Mouse (Mus musculus): ENCODE measurements at regions not wholly inside any gene's neighbourhood (a gene's known extent, or its start where the extent isn't known, plus 50 kb on each side); places are given as distances from the start of the nearest gene placed in this dataset.

DNA sequence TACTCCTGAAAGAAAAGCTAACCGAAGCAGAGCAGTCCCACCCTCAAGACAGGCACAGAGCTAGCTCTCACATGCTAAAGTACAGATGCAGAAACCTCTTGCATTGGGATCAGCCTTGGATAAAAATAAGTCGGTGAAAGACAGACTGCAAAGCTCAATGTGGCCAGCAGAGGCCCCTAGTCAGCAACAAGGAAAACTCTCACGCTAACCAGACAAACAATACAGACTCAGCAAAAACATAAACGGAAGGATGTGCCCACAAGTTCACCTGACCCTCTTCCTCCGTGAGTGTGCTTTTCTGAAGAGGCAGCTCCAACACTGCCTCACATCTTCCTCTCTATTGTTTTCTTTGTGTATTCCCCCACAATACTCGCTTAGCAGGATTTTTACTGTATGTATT, 77.8 kb downstream of the Rpia start:
- H3K4me3 ChIP-seq: no peak overlapping the region
- peak overlapping the region; percentile 60 for H3K4me2 ChIP-seq (ENCODE audit: low read depth)
- TF ChIP-seq SRF (IDR thresholded peaks at IDR 0.05; ENCODE audit: control insufficient read depth, insufficient read length, low read depth): no peak
- TF ChIP-seq E2F4 (IDR thresholded peaks at IDR 0.05; ENCODE audit: insufficient read depth): no peak
- TF ChIP-seq MYOD1 (IDR thresholded peaks at IDR 0.05; ENCODE audit: control insufficient read depth in 1 of 3, insufficient read length in 2 of 3, low read depth in 2 of 3): no peak
- no peak for TF ChIP-seq USF1 (IDR thresholded peaks at IDR 0.05; ENCODE audit: low read depth)
- TF ChIP-seq TCF12 (IDR thresholded peaks at IDR 0.05; ENCODE audit: insufficient read depth, poor library complexity, severe bottlenecking): no peak
- no peak for TF ChIP-seq REST (IDR thresholded peaks at IDR 0.05; ENCODE audit: insufficient read depth, insufficient read length)
- no peak for TF ChIP-seq CEBPB (IDR thresholded peaks at IDR 0.05; ENCODE audit: insufficient read depth, poor library complexity, severe bottlenecking)
- no peak for TF ChIP-seq POLR2A (IDR thresholded peaks at IDR 0.05; ENCODE audit: insufficient read length, low read depth)
- no peak for TF ChIP-seq MYOG (IDR thresholded peaks at IDR 0.05; ENCODE audit: control insufficient read depth in 1 of 3, insufficient read depth in 1 of 3, insufficient read length in 2 of 3, low read depth in 2 of 3)
- TF ChIP-seq TCF3 (IDR thresholded peaks at IDR 0.05; ENCODE audit: insufficient read length, low read depth): no peak
- TF ChIP-seq POLR2AphosphoS2 (IDR thresholded peaks at IDR 0.05; ENCODE audit: insufficient read length, low read depth): no peak
- TF ChIP-seq MAX (IDR thresholded peaks at IDR 0.05; ENCODE audit: low read depth): no peak
- no peaks in the 10 kb centered on the region for H3K79me2 ChIP-seq (ENCODE audit: control insufficient read depth, insufficient read depth)
- peaks cover 11% of the 10 kb centered on the region for H3K27me3 ChIP-seq (ENCODE audit: control insufficient read depth, insufficient read depth, insufficient read length)
- no peak overlapping the region for H3ac ChIP-seq (ENCODE audit: control insufficient read depth, insufficient read length)
- no peaks in the 10 kb centered on the region for H3K36me3 ChIP-seq (ENCODE audit: control insufficient read depth, insufficient read depth)

DNA sequence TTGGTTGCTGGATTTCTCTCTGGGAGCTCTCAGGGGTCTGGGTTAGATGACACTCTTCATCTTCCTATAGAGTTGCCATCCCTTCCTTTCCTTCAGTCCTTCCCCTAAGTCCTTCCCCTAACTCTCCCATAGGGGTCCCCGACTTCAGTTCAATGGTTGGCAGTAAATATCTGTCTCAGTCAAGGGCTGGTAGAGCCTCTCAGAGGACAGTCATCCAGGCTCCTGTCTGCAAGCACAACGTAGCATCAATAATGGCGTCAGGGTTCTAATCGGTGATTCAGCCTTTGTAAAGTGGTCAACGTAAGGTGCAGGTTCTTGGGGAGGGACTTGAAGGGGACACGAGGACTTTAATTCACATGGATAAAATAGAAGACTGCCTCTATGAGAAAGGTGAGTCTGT, 78.4 kb downstream of the Rpia start:
- H3K36me3 ChIP-seq (ENCODE audit: control insufficient read depth, insufficient read depth): no peaks in the 10 kb centered on the region
- no peak overlapping the region for H3K4me2 ChIP-seq (ENCODE audit: low read depth)
- H3K4me3 ChIP-seq: no peak overlapping the region
- peaks cover 11% of the 10 kb centered on the region for H3K27me3 ChIP-seq (ENCODE audit: control insufficient read depth, insufficient read depth, insufficient read length)
- H3K79me2 ChIP-seq (ENCODE audit: control insufficient read depth, insufficient read depth): no peaks in the 10 kb centered on the region
- no peak overlapping the region for H3ac ChIP-seq (ENCODE audit: control insufficient read depth, insufficient read length)
- TF ChIP-seq SRF (IDR thresholded peaks at IDR 0.05; ENCODE audit: control insufficient read depth, insufficient read length, low read depth) (no peak), TCF12 (IDR thresholded peaks at IDR 0.05; ENCODE audit: insufficient read depth, poor library complexity, severe bottlenecking) (no peak), POLR2A (IDR thresholded peaks at IDR 0.05; ENCODE audit: insufficient read length, low read depth) (no peak), MYOD1 (IDR thresholded peaks at IDR 0.05; ENCODE audit: control insufficient read depth in 1 of 3, insufficient read length in 2 of 3, low read depth in 2 of 3) (no peak), MAX (IDR thresholded peaks at IDR 0.05; ENCODE audit: low read depth) (no peak), MYOG (IDR thresholded peaks at IDR 0.05; ENCODE audit: control insufficient read depth in 1 of 3, insufficient read depth in 1 of 3, insufficient read length in 2 of 3, low read depth in 2 of 3) (no peak), E2F4 (IDR thresholded peaks at IDR 0.05; ENCODE audit: insufficient read depth) (no peak), TCF3 (IDR thresholded peaks at IDR 0.05; ENCODE audit: insufficient read length, low read depth) (no peak), USF1 (IDR thresholded peaks at IDR 0.05; ENCODE audit: low read depth) (no peak), POLR2AphosphoS2 (IDR thresholded peaks at IDR 0.05; ENCODE audit: insufficient read length, low read depth) (no peak), REST (IDR thresholded peaks at IDR 0.05; ENCODE audit: insufficient read depth, insufficient read length) (no peak), CEBPB (IDR thresholded peaks at IDR 0.05; ENCODE audit: insufficient read depth, poor library complexity, severe bottlenecking) (no peak)

DNA sequence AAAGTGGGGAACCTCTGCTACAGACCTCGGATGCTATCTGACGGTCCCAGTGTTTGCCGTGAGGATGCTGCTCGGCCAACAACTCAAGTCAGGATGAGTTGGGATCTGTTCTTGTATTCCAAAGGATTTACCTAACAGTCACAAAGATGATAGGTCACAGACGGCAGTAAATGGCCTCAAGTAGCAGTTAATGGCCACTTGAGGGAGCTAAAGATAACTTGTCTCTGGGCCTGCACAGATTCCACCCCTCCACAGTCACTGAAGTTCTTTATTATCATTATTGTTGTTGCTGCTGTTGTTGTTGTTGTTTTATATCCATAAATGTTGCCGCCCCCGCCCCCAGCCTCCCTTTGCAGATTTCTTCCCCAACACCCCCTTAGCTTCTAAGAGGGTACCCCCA, 78.9 kb downstream of the Rpia start:
- Histone ChIP-seq H3K36me3 (ENCODE audit: control insufficient read depth, insufficient read depth) (no peaks in the 10 kb centered on the region), H3ac (ENCODE audit: control insufficient read depth, insufficient read length) (no peak overlapping the region), H3K79me2 (ENCODE audit: control insufficient read depth, insufficient read depth) (no peaks in the 10 kb centered on the region), H3K27me3 (ENCODE audit: control insufficient read depth, insufficient read depth, insufficient read length) (peaks cover 11% of the 10 kb centered on the region), H3K4me2 (ENCODE audit: low read depth) (no peak overlapping the region), H3K4me3 (no peak overlapping the region)
- TF ChIP-seq USF1 (IDR thresholded peaks at IDR 0.05; ENCODE audit: low read depth) (no peak), MYOG (IDR thresholded peaks at IDR 0.05; ENCODE audit: control insufficient read depth in 1 of 3, insufficient read depth in 1 of 3, insufficient read length in 2 of 3, low read depth in 2 of 3) (no peak), CEBPB (IDR thresholded peaks at IDR 0.05; ENCODE audit: insufficient read depth, poor library complexity, severe bottlenecking) (no peak), POLR2AphosphoS2 (IDR thresholded peaks at IDR 0.05; ENCODE audit: insufficient read length, low read depth) (no peak), E2F4 (IDR thresholded peaks at IDR 0.05; ENCODE audit: insufficient read depth) (no peak), MYOD1 (IDR thresholded peaks at IDR 0.05; ENCODE audit: control insufficient read depth in 1 of 3, insufficient read length in 2 of 3, low read depth in 2 of 3) (no peak), TCF3 (IDR thresholded peaks at IDR 0.05; ENCODE audit: insufficient read length, low read depth) (no peak), POLR2A (IDR thresholded peaks at IDR 0.05; ENCODE audit: insufficient read length, low read depth) (no peak), MAX (IDR thresholded peaks at IDR 0.05; ENCODE audit: low read depth) (no peak), SRF (IDR thresholded peaks at IDR 0.05; ENCODE audit: control insufficient read depth, insufficient read length, low read depth) (no peak), REST (IDR thresholded peaks at IDR 0.05; ENCODE audit: insufficient read depth, insufficient read length) (no peak), TCF12 (IDR thresholded peaks at IDR 0.05; ENCODE audit: insufficient read depth, poor library complexity, severe bottlenecking) (no peak)

DNA sequence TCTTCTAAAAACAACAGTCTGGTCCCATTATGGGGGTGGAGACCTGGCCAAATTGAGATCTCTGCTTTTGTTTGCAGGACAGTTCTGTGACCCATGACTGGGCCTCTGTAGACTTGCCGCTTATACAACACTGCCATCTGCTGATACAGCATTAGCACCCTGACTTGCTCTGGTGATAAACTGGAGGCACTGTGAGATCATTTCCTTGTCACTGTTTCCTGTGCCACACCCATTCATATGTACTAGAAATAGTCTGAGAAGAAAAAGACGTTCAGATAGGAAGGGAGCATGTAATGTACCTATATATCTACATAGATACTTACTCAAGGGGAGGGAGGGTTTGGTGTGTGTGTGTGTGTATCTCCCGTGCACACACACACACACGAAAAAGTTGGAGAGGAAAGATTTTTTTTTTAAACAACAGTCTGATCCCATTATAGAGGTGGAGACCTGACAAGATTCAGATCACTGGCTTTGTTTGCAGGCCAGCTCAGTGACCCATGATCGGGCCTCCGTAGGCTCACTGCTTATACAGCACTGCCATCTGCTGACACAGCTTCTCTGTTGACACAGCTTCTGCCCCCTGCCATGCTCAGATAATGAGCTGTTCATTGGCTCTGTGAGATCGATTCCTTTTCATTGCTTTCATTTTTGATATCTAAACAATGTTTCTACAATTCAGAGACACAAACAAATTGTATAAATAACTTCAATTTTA, 82.5 kb downstream of the Rpia start:
- no peaks in the 10 kb centered on the region for H3K27me3 ChIP-seq (ENCODE audit: control insufficient read depth, insufficient read depth, insufficient read length)
- peak overlapping the region; percentile 35 for H3K4me2 ChIP-seq (ENCODE audit: low read depth)
- H3K79me2 ChIP-seq (ENCODE audit: control insufficient read depth, insufficient read depth): no peaks in the 10 kb centered on the region
- TF ChIP-seq TCF3 (IDR thresholded peaks at IDR 0.05; ENCODE audit: insufficient read length, low read depth) (no peak), TCF12 (IDR thresholded peaks at IDR 0.05; ENCODE audit: insufficient read depth, poor library complexity, severe bottlenecking) (no peak), MAX (IDR thresholded peaks at IDR 0.05; ENCODE audit: low read depth) (no peak), E2F4 (IDR thresholded peaks at IDR 0.05; ENCODE audit: insufficient read depth) (no peak), MYOG (IDR thresholded peaks at IDR 0.05; ENCODE audit: control insufficient read depth in 1 of 3, insufficient read depth in 1 of 3, insufficient read length in 2 of 3, low read depth in 2 of 3) (no peak), POLR2AphosphoS2 (IDR thresholded peaks at IDR 0.05; ENCODE audit: insufficient read length, low read depth) (no peak), SRF (IDR thresholded peaks at IDR 0.05; ENCODE audit: control insufficient read depth, insufficient read length, low read depth) (no peak), MYOD1 (IDR thresholded peaks at IDR 0.05; ENCODE audit: control insufficient read depth in 1 of 3, insufficient read length in 2 of 3, low read depth in 2 of 3) (no peak), USF1 (IDR thresholded peaks at IDR 0.05; ENCODE audit: low read depth) (no peak), POLR2A (IDR thresholded peaks at IDR 0.05; ENCODE audit: insufficient read length, low read depth) (no peak), CEBPB (IDR thresholded peaks at IDR 0.05; ENCODE audit: insufficient read depth, poor library complexity, severe bottlenecking) (no peak), REST (IDR thresholded peaks at IDR 0.05; ENCODE audit: insufficient read depth, insufficient read length) (no peak)
- no peak overlapping the region for H3K4me3 ChIP-seq
- H3ac ChIP-seq (ENCODE audit: control insufficient read depth, insufficient read length): no peak overlapping the region
- no peaks in the 10 kb centered on the region for H3K36me3 ChIP-seq (ENCODE audit: control insufficient read depth, insufficient read depth)
